18 mouse cellular contexts compared by ENCODE assay signal in the genomic region with DNA sequence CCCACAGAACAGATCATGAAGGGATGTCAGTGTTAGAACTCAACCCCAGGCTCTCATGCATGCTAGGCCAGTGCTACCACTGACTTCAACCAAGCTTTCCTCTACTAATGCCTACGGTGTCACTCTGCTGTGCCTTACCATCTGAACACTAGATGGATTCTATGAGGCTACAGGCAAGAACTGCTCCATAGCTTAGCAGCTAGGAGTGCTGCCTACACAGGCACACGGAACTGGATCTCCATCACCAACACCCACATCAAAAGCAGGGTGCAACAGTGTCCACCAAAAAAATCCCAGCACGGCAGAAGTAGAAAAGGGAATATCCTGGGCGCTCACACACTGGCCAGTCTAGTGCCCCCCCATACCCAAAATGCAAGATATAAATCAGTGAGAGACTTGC. TPM values are rescaled to one million over a fixed set of nuclear protein-coding genes. Genes with fewer than 3 reads are reported as not detected.
"Had no signal": no experiment of that assay in that cellular context is flagged by ENCODE, and none has a peak within 500 bp of the region (broad histone marks: within the 10 kb centered on the region; RNA-seq: fewer than 3 reads in every experiment).

No protein-coding gene starts in this region.

- H3K4me3 ChIP-seq: liver, embryonic 13.5 days had no signal

- H3K4me1 ChIP-seq: liver, embryonic 13.5 days had no signal

- H3K27me3 ChIP-seq: liver, embryonic 13.5 days had no signal

- H3K36me3 ChIP-seq: liver, embryonic 13.5 days had no signal

- H3K9ac ChIP-seq: liver, embryonic 13.5 days had no signal

- H3K27ac ChIP-seq: liver, embryonic 13.5 days; stomach, postnatal 0 days had no signal

- DNase-seq: kidney, adult 18-20 months; kidney, adult 9 months; kidney, postnatal 14 days; kidney, postnatal 4 days; layer of hippocampus, postnatal 36 days; liver, embryonic 13.5 days; lung, adult 2 months; lung, postnatal 14 days; lung, postnatal 4 days; midbrain, embryonic 14.5 days; right cerebral cortex, postnatal 4 days; thymus, adult 2 months; thymus, postnatal 14 days; thymus, postnatal 4 days had no signal

RNA-seq across cellular contexts. Expression of a gene that starts 36.4 kb away (rescaled TPM):
- total RNA-seq: liver, adult 2 months; megakaryocyte progenitor cell, adult 5-6 weeks; megakaryocyte-erythroid progenitor cell, adult 5-6 weeks had no signal
- polyA plus RNA-seq: liver, adult 2 months had no signal
